Mouse (Mus musculus) urinary bladder, postnatal 14 days (tissue): ENCODE data around the gene Gal3st1.
"Not testable (repeated sequence)": the region's sequence is repeated elsewhere in the genome, so short reads cannot be mapped to it uniquely, and the experiment has no call there.

Experiments
- DNase-seq: peaks from one replicate; pipeline ENCODE4 v3.0.0; 2021; ENCODE audit warnings: low spot score

The Gal3st1 gene

DNA sequence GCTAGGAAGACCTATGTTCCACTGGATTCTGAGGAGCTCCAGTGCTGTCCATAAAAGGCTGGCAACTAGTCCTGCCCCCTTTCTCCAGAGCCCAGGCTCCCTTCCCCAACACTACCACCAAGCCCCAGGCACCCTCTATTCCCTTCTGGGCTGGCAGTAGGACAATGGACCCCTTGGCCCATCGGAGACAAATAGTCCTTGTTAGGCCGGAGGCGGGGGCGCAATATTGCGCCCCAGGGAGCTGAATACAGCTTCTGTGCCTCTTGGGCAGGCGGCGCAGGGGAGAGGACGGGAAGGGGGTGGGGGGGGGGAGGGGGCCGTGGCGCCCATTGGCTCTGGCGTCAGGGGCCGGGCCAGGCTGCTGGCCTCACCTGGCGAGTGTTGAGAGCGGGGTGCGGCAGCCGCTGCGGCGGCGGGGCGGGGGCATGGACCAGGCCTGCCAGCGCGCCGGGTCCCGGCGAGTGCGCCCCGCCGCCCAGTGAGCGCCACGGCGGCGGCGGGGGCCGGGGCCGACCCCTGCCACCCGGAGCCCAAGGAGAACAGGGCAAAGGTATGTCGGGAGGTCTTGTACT is at the start of gene Gal3st1:
Gene Gal3st1, plus strand, starts transcription at position 346 of the 572 bp plus-strand sequence.
- peak; percentile 39 for DNase-seq

GRCm38 (mm10) chr11:3933756-3934285 is 49.6 kb upstream of the Gal3st1 start:
- DNase-seq, result no peak

- no peak for DNase-seq
Measured at GRCm38 (mm10) chr11:3935135-3935534, 48.3 kb upstream of the Gal3st1 start.

DNA sequence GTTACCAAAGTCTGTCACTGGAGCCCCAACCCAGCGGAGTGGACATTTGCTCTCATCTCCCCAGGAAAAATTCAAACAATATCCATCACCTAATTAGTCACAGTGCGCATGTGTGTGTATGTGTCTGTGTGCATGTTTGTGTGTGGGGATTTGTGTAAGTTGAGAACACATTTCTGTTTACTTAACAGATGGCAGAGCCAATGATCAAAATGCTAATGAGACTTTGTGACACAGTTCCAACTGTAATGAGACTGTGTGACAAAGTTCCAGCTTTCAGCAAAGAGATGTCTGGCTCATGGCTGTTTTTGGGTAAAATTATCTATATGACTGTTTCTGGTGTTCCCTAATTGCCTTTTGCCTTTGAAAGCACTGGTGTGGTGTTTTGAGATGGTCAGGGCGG is 47.1 kb upstream of the Gal3st1 start:
- no peak for DNase-seq

GRCm38 (mm10) chr11:3937321-3937874 is 46.0 kb upstream of the Gal3st1 start:
- DNase-seq, result no peak

GRCm38 (mm10) chr11:3941371-3941770 is 42.1 kb upstream of the Gal3st1 start:
- no peak for DNase-seq

- DNase-seq, result no peak
Measured at GRCm38 (mm10) chr11:3946386-3946785, 37.0 kb upstream of the Gal3st1 start.

- not testable (repeated sequence) for DNase-seq
Measured at GRCm38 (mm10) chr11:3954876-3955275, 28.6 kb upstream of the Gal3st1 start.

GRCm38 (mm10) chr11:3955371-3955770 is 28.1 kb upstream of the Gal3st1 start:
- not testable (repeated sequence) for DNase-seq

- DNase-seq, result no peak
Measured at GRCm38 (mm10) chr11:3960901-3961300, 22.5 kb upstream of the Gal3st1 start.

DNA sequence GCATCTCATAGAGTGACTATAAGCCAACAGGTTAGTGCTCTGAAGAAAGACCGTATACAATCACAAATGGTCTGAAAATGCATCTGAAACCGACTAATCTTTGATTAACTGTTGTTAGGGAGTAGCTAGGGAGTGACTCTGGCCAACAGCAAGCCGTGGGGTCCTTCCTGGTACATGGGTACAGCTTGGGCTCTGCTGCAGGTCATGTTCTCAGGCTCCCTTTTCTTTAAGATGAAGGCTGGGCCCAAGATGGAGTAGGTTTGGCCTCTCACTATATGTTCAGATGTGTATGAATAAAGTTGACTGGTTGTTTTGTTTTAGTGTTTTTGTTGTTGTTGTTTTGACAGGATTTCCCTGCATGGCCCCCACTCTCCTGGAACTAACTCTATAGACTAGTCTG is 21.7 kb upstream of the Gal3st1 start:
- DNase-seq, result no peak

- no peak for DNase-seq
Measured at GRCm38 (mm10) chr11:3963155-3963554, 20.3 kb upstream of the Gal3st1 start.

DNA sequence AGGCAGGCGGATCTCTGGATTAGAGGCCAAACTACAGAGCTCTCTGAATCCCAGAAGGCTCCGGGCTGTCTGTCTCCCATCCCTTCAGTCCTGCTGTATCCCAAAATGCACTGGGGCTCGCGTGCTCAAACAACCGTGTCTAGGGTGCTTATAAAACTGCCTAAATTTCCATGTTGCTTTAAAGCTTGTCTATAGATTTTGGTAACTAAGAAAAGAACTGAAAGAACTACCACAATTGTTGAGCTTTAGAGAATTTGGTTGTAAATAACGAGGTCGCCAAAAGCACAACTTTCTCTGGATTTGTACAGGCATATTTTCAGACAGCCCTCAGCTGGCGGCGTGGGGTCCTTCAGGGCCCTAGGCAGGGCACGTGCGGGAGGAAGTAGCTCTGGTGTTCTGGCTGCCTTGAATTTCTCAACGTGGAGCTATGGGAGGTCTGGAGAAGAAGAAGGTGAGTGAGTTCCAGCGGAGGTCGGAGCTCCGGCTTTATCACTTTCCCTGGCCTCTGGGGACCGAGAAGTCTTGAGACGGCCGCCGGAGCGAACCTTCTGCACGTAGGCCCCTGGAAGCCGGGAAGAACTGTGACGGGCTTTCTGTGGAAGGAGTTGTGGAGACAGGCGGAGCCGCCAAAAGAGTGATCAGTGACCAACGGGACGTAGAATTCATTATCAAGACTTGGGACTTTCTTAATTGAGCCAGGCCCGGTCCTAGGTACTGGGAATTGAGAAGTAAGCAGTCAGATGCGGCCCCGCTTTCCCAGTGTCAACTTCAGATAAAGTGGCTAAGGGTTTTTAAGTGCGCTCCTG is 19.6 kb upstream of the Gal3st1 start, which contains the start of gene Pes1:
Gene Pes1, plus strand, starts transcription at position 366 of the 806 bp plus-strand sequence.
- DNase-seq, result peak; percentile 74

- no peak for DNase-seq
Measured at GRCm38 (mm10) chr11:3964416-3965172, 18.8 kb upstream of the Gal3st1 start.

DNA sequence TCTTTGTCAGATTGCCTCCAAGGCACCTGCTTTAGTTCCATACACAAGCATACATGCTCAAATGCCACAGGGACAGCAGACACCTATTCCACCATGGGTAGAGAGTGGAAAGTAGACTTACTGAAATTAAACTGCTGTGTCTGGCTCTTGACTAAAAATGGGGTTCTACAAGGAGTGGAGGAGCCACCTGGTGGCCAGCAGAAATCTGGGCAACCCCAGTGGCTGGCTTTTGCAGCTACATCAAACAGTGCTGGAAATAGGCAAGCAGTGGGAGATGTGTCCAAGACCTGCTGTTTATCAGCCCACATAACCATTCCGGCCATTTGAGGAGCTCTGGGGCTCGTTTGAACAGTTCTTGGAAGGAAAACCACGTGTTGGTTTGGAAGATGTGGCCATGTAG is 13.6 kb upstream of the Gal3st1 start:
- no peak for DNase-seq

- DNase-seq, result no peak
Measured at GRCm38 (mm10) chr11:3970361-3970760, 13.1 kb upstream of the Gal3st1 start.

- DNase-seq, result peak; percentile 1
Measured at GRCm38 (mm10) chr11:3973081-3973480, 10.4 kb upstream of the Gal3st1 start.

- no peak for DNase-seq
Measured at GRCm38 (mm10) chr11:3974311-3974710, 9.1 kb upstream of the Gal3st1 start.

DNA sequence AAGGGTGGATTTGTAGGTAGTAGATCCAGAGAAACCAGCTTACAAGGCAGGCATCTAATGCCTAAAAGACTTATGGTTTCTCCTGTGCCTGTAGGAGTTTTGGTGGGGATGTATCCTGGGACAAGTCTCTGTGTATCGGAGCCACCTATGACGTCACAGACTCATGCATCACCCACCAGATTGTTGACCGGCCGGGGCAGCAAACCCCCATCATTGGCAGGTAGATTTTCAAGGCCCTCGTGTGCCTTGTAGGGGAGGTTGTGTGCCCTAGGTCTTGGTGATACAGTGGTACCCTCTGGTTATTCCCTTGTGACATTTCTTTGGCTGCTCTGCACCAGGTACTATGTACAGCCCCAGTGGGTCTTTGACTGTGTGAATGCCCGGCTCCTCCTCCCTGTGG is 6.8 kb upstream of the Gal3st1 start, which contains the start of gene 4930556J24Rik:
Gene 4930556J24Rik, minus strand, starts transcription at position 101 of the 400 bp plus-strand sequence.
- DNase-seq, result no peak

DNA sequence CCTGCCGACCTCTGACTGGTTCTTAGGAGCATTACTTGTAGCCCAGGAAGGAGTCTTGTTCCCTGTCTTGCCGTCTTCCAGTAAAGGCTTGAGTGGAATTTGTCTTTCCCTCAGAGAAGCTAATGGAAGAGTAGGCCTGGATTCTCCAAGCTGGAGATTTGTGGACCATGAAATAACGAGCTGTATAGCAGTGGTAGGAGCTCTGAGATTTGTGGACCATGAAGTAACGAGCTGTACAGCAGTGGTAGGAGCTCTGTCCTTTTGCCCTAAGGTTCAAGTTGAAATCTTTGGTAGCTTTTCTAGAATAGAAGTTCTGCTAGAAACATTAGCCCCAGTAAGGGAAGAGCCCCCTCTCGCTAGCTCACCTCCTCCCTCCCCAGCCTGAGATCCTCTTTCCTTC is 5.0 kb upstream of the Gal3st1 start:
- no peak for DNase-seq

- no peak for DNase-seq
Measured at GRCm38 (mm10) chr11:3981536-3981935, 1.9 kb upstream of the Gal3st1 start.
